Mouse (Mus musculus): Measurements from ENCODE around the gene Best1. TPM values are rescaled to one million over a fixed set of nuclear protein-coding genes. Genes with fewer than 3 reads are reported as not detected.
A peak's percentile ranks its signal among the peaks of the same experiment; 100 is the strongest.

Best1 gene
- total RNA-seq, 2 experiments from 2014 or later, result 0.21 to 0.26 TPM

- DNase-seq, result no peak
Observed at GRCm38 (mm10) chr19:10022414-10023303, 21.2 kb upstream of the Best1 start.

GRCm38 (mm10) chr19:10021981-10022380 is 20.5 kb upstream of the Best1 start:
- no peak for DNase-seq

- DNase-seq, result no peak
Observed at GRCm38 (mm10) chr19:10019214-10019760, 17.9 kb upstream of the Best1 start.

GRCm38 (mm10) chr19:10018527-10018818 is 17.0 kb upstream of the Best1 start:
- no peak for DNase-seq

GRCm38 (mm10) chr19:10017637-10018526 is 16.4 kb upstream of the Best1 start:
- peak; percentile 96 for DNase-seq

GRCm38 (mm10) chr19:10016151-10016550 is 14.7 kb upstream of the Best1 start:
- DNase-seq, result no peak

GRCm38 (mm10) chr19:10015442-10015841 is 14.0 kb upstream of the Best1 start:
- no peak for DNase-seq

- DNase-seq, result no peak
Observed at GRCm38 (mm10) chr19:10014824-10015223, 13.4 kb upstream of the Best1 start.

- peak; percentile 78 for DNase-seq
Observed at GRCm38 (mm10) chr19:10013913-10014312, 12.5 kb upstream of the Best1 start.

- DNase-seq, result peak; percentile 74
Observed at GRCm38 (mm10) chr19:10013348-10013747, 11.9 kb upstream of the Best1 start.

GRCm38 (mm10) chr19:10012827-10013278 is 11.4 kb upstream of the Best1 start:
- peak; percentile 85 for DNase-seq

- no peak for DNase-seq
Observed at GRCm38 (mm10) chr19:10011408-10011807, 10.0 kb upstream of the Best1 start.

- DNase-seq, result no peak
Observed at GRCm38 (mm10) chr19:10003696-10004095, 2.3 kb upstream of the Best1 start.

GRCm38 (mm10) chr19:10000330-10000729 is 1.1 kb downstream of the Best1 start:
- DNase-seq, result no peak

GRCm38 (mm10) chr19:9998736-9999486 is 2.5 kb downstream of the Best1 start:
- DNase-seq, result no peak

GRCm38 (mm10) chr19:9998063-9998416 is 3.4 kb downstream of the Best1 start:
- DNase-seq, result no peak

- DNase-seq, result no peak
Observed at GRCm38 (mm10) chr19:9997204-9998062, 4.0 kb downstream of the Best1 start.

- peak; percentile 88 for DNase-seq
Observed at GRCm38 (mm10) chr19:9993036-9993656, 8.3 kb downstream of the Best1 start.

GRCm38 (mm10) chr19:9992011-9992958 is 9.1 kb downstream of the Best1 start:
- DNase-seq, result no peak
